Mouse (Mus musculus) myocyte (in vitro differentiated cells): ENCODE results near the gene Sis. TPM values are rescaled to one million over a fixed set of nuclear protein-coding genes. Genes with fewer than 3 reads are reported as not detected.

ENCODE experiments used
- H3K27me3 ChIP-seq: one replicate; pipeline ENCODE4 v1.6.1; 2011; ENCODE audit not compliant: control insufficient read depth, insufficient read depth, insufficient read length
- H3K36me3 ChIP-seq: one replicate; pipeline ENCODE4 v1.6.1; 2011; ENCODE audit not compliant: control insufficient read depth, insufficient read depth
- H3K4me2 ChIP-seq: one replicate; pipeline ENCODE4 v1.6.1; 2011; ENCODE audit warnings: low read depth, control low read depth
- H3K4me3 ChIP-seq: one replicate; pipeline ENCODE4 v1.5.1; 2011; ENCODE audit warnings: mild to moderate bottlenecking, control low read depth, moderate library complexity
- H3K79me2 ChIP-seq: one replicate; pipeline ENCODE4 v1.6.1; 2011; ENCODE audit not compliant: control insufficient read depth, insufficient read depth
- H3ac ChIP-seq: one replicate; pipeline ENCODE4 v1.6.1; 2011; ENCODE audit not compliant: control insufficient read depth, insufficient read length
- CEBPB ChIP-seq: IDR thresholded peaks from 2 replicates; pipeline ENCODE4 v1.6.1; 2011; ENCODE audit warnings: mild to moderate bottlenecking, moderate library complexity; ENCODE audit not compliant: poor library complexity, insufficient read depth, severe bottlenecking
- E2F4 ChIP-seq: IDR thresholded peaks from one replicate; pipeline ENCODE4 v1.6.1; 2011; ENCODE audit warnings: mild to moderate bottlenecking, control low read depth, moderate library complexity; ENCODE audit not compliant: insufficient read depth
- MAX ChIP-seq: IDR thresholded peaks from one replicate; pipeline ENCODE4 v1.6.1; 2011; ENCODE audit warnings: low read depth, mild to moderate bottlenecking, control low read depth
- MYOD1 ChIP-seq, 3 experiments: IDR thresholded peaks; one replicate each; pipeline ENCODE4 v1.6.1; 2011; ENCODE audit warnings: control low read depth in 2 of 3, low read depth in 2 of 3, mild to moderate bottlenecking in 2 of 3, moderate library complexity in 1 of 3; ENCODE audit not compliant: insufficient read length in 2 of 3, control insufficient read depth in 1 of 3
- MYOG ChIP-seq, 3 experiments: IDR thresholded peaks; one replicate each; pipeline ENCODE4 v1.6.1; 2011; ENCODE audit warnings: control low read depth in 2 of 3, low read depth in 2 of 3, mild to moderate bottlenecking in 2 of 3; ENCODE audit not compliant: insufficient read length in 2 of 3, control insufficient read depth in 1 of 3, insufficient read depth in 1 of 3
- POLR2A ChIP-seq: IDR thresholded peaks from one replicate; pipeline ENCODE4 v1.6.1; 2011; ENCODE audit warnings: low read depth, mild to moderate bottlenecking, control low read depth, moderate library complexity; ENCODE audit not compliant: insufficient read length
- POLR2AphosphoS2 ChIP-seq: IDR thresholded peaks from one replicate; pipeline ENCODE4 v1.6.1; 2011; ENCODE audit warnings: low read depth, control low read depth; ENCODE audit not compliant: insufficient read length
- REST ChIP-seq: IDR thresholded peaks from one replicate; pipeline ENCODE4 v1.6.1; 2011; ENCODE audit warnings: mild to moderate bottlenecking, control low read depth, moderate library complexity; ENCODE audit not compliant: insufficient read depth, insufficient read length
- SRF ChIP-seq: IDR thresholded peaks from one replicate; pipeline ENCODE4 v1.6.1; 2011; ENCODE audit warnings: low read depth; ENCODE audit not compliant: control insufficient read depth, insufficient read length
- TCF12 ChIP-seq: IDR thresholded peaks from one replicate; pipeline ENCODE4 v1.6.1; 2011; ENCODE audit warnings: mild to moderate bottlenecking, control low read depth; ENCODE audit not compliant: poor library complexity, insufficient read depth, severe bottlenecking
- TCF3 ChIP-seq: IDR thresholded peaks from one replicate; pipeline ENCODE4 v1.6.1; 2011; ENCODE audit warnings: low read depth, control low read depth; ENCODE audit not compliant: insufficient read length
- USF1 ChIP-seq: IDR thresholded peaks from one replicate; pipeline ENCODE4 v1.6.1; 2011; ENCODE audit warnings: low read depth, mild to moderate bottlenecking, control low read depth, moderate library complexity
- polyA plus RNA-seq: library from polyadenylated mRNA; unstranded; fragments of >200 nt; fragmentation: generic; extraction: Trizol; gene quantifications from one replicate; pipeline ENCODE4 v1.2.1, GENCODE M21; 2012; ENCODE audit warnings: missing spikeins

The Sis gene
- polyA plus RNA-seq, 1 experiment: not detected

DNA sequence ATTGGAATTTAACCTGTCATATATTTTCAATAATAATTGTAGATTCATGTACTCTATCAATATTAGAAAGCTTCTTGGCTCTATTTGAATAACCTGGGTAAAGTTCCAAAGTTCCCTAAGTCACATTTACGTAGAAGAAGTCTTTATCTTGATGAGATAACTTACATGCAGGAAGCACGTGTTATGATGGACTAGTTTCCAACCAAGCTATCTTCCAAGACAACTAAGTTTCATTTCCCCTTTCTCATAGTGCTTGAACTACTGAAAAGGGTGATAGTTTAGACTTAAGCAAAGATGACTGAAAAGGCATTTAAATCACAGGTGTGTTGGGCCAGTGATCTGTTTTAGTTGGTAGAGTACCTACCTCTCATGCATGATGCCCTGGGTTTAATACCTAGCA is 23.3 kb upstream of the Sis start:
- no peaks in the 10 kb centered on the region for H3K27me3 ChIP-seq

DNA sequence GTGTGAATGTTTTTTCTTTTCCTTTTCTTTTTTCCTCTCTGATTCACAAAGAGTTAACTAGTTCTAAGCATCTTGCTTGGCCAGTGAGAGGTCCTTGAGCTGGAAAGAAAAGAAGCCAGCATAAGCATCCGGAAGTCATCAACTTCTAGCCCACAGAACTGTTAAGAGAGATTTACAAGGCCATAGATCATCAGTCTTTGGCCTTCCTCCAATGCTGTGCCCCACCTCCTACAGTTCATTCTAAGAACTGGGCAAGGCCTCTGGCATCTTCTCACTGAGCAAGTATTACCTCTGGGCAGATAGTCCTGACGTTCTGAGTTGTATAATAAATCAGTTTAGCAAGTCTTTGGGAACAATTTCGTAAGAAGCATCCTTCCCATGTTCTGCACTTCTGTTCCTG is 8.9 kb upstream of the Sis start:
- Histone ChIP-seq H3K4me2 (no peak overlapping the region), H3K4me3 (no peak overlapping the region), H3K79me2 (no peaks in the 10 kb centered on the region), H3K27me3 (no peaks in the 10 kb centered on the region), H3ac (no peak overlapping the region), H3K36me3 (no peaks in the 10 kb centered on the region)
- TF ChIP-seq USF1 (no peak), TCF3 (no peak), MYOG (IDR thresholded peaks at IDR 0.05; ENCODE audit: control insufficient read depth in 1 of 3, insufficient read depth in 1 of 3, insufficient read length in 2 of 3, low read depth in 2 of 3) (no peak), POLR2A (no peak), E2F4 (no peak), SRF (no peak), POLR2AphosphoS2 (no peak), MAX (no peak), MYOD1 (IDR thresholded peaks at IDR 0.05; ENCODE audit: control insufficient read depth in 1 of 3, insufficient read length in 2 of 3, low read depth in 2 of 3) (no peak), TCF12 (no peak), CEBPB (no peak), REST (no peak)

More for the DNA sequence above, 23.3 kb upstream of the Sis start:
- Histone ChIP-seq H3K79me2 (no peaks in the 10 kb centered on the region), H3ac (no peak overlapping the region), H3K4me2 (no peak overlapping the region), H3K36me3 (no peaks in the 10 kb centered on the region), H3K4me3 (no peak overlapping the region)
- TF ChIP-seq CEBPB (no peak), SRF (no peak), REST (no peak), MAX (no peak), MYOG (IDR thresholded peaks at IDR 0.05; ENCODE audit: control insufficient read depth in 1 of 3, insufficient read depth in 1 of 3, insufficient read length in 2 of 3, low read depth in 2 of 3) (no peak), POLR2AphosphoS2 (no peak), USF1 (no peak), TCF3 (no peak), MYOD1 (IDR thresholded peaks at IDR 0.05; ENCODE audit: control insufficient read depth in 1 of 3, insufficient read length in 2 of 3, low read depth in 2 of 3) (no peak), E2F4 (no peak), POLR2A (no peak), TCF12 (no peak)

DNA sequence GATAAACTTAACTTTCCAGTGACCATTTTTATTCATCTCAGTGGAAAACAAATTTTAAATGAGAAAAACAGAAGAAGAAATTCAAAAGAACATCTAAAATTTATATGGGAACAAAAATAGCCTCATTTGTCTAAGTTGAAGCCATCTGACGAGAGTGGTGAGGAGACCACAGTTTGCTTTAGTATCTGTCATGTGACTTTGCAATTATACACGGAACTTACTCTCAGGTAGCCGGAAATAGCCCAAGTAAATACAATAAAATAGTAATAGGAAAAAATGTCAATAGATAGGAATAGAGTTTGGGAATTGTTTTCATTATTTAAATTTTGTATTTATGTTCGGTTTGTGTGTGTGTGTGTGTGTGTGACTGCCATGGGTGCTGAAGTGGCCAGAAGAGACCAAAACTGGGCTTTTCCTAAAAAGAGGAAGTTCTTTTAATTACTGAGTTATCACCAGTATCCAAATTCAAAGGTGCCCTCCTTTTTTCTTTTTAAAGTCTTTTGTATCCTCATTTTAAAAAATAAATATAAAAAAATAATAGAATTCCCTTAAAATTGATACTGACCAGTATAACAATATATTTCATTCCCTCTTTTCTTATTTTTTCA is 48.6 kb downstream of the Sis start:
- no peak overlapping the region for H3K4me3 ChIP-seq
- H3K36me3 ChIP-seq: no peaks in the 10 kb centered on the region
- H3K79me2 ChIP-seq: no peaks in the 10 kb centered on the region
- no peaks in the 10 kb centered on the region for H3K27me3 ChIP-seq
- no peak overlapping the region for H3ac ChIP-seq
- no peak for TF ChIP-seq MYOD1 (IDR thresholded peaks at IDR 0.05; ENCODE audit: control insufficient read depth in 1 of 3, insufficient read length in 2 of 3, low read depth in 2 of 3)
- TF ChIP-seq CEBPB: no peak
- no peak for TF ChIP-seq MYOG (IDR thresholded peaks at IDR 0.05; ENCODE audit: control insufficient read depth in 1 of 3, insufficient read depth in 1 of 3, insufficient read length in 2 of 3, low read depth in 2 of 3)
- TF ChIP-seq POLR2A: no peak
- TF ChIP-seq USF1: no peak
- TF ChIP-seq SRF: no peak
- TF ChIP-seq MAX: no peak
- TF ChIP-seq TCF12: no peak
- no peak for TF ChIP-seq REST
- TF ChIP-seq POLR2AphosphoS2: no peak
- TF ChIP-seq TCF3: no peak
- TF ChIP-seq E2F4: no peak
- H3K4me2 ChIP-seq: peak overlapping the region; percentile 32

DNA sequence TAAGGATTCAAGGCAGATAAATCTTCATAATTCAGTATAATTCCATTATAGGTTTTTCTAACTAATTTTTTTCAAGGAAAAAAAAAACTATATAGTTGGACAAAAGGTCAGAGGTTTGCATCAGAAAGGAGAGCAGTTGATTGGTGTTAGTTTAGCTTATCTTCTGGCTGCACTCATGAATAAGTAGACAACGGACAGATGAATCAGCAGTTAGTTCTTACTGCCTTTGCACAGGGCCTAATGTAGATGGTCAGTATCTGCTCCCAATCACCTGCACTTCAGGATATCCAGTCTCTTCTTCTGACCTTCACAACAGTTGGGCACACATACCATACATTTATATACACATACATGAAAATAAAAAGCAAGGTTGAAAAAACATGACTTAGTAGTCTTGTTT is 85.2 kb downstream of the Sis start:
- Histone ChIP-seq H3K4me3 (no peak overlapping the region), H3K36me3 (no peaks in the 10 kb centered on the region), H3K27me3 (no peaks in the 10 kb centered on the region), H3K79me2 (no peaks in the 10 kb centered on the region), H3K4me2 (no peak overlapping the region), H3ac (no peak overlapping the region)
- TF ChIP-seq MAX (no peak), CEBPB (no peak), MYOG (IDR thresholded peaks at IDR 0.05; ENCODE audit: control insufficient read depth in 1 of 3, insufficient read depth in 1 of 3, insufficient read length in 2 of 3, low read depth in 2 of 3) (no peak), SRF (no peak), TCF3 (no peak), POLR2AphosphoS2 (no peak), REST (no peak), POLR2A (no peak)
